Mouse (Mus musculus): ENCODE data around the gene Hist1h2an. TPM values are rescaled to one million over a fixed set of nuclear protein-coding genes. Genes with fewer than 3 reads are reported as not detected.
A peak's percentile ranks its signal among the peaks of the same experiment; 100 is the strongest.
"Not testable (repeated sequence)": the region's sequence is repeated elsewhere in the genome, so short reads cannot be mapped to it uniquely, and the experiment has no call there.

Gene Hist1h2an
- total RNA-seq, 2 experiments from 2014 or later: 82.7 to 102 TPM

GRCm38 (mm10) chr13:21783734-21784161, 3.3 kb downstream of the Hist1h2an start:
- DNase-seq (ENCODE audit: low spot score in 2 of 2): no peak

GRCm38 (mm10) chr13:21783255-21783617, 3.8 kb downstream of the Hist1h2an start, which contains the start of gene Hist1h3i:
TSS of gene Hist1h3i (minus strand) at chr13:21783370.
- DNase-seq (ENCODE audit: low spot score in 2 of 2): peak in 1 of 2 experiments; percentile 39

GRCm38 (mm10) chr13:21782361-21783254, 4.4 kb downstream of the Hist1h2an start:
- not testable (repeated sequence) for DNase-seq (ENCODE audit: low spot score in 2 of 2)

- DNase-seq (ENCODE audit: low spot score in 2 of 2): no peak
These were observed 5.4 kb downstream of the Hist1h2an start for GRCm38 (mm10) chr13:21781639-21782038.

GRCm38 (mm10) chr13:21781021-21781555, 5.9 kb downstream of the Hist1h2an start:
- no peak for DNase-seq (ENCODE audit: low spot score in 2 of 2)

GRCm38 (mm10) chr13:21779767-21780731, 7.0 kb downstream of the Hist1h2an start, which contains the start of gene Hist1h1b:
TSS of gene Hist1h1b (minus strand) at chr13:21780625.
- DNase-seq (ENCODE audit: low spot score in 2 of 2): peak in 1 of 2 experiments; percentile 58

GRCm38 (mm10) chr13:21778814-21779766, 7.9 kb downstream of the Hist1h2an start:
- peak in 1 of 2 experiments; percentile 60 for DNase-seq (ENCODE audit: low spot score in 2 of 2)

- no peak for DNase-seq (ENCODE audit: low spot score in 2 of 2)
These were observed 31.3 kb downstream of the Hist1h2an start for GRCm38 (mm10) chr13:21755707-21756106.

- not testable (repeated sequence) for DNase-seq (ENCODE audit: low spot score in 2 of 2)
These were observed 32.6 kb downstream of the Hist1h2an start for GRCm38 (mm10) chr13:21754294-21755001.

- DNase-seq (ENCODE audit: low spot score in 2 of 2): peak in 1 of 2 experiments; percentile 46
These were observed 33.3 kb downstream of the Hist1h2an start, which contains the start of the genes Hist1h2ak and Hist1h2bn for GRCm38 (mm10) chr13:21753524-21754285. TSS of gene Hist1h2ak (minus strand) at chr13:21753827. TSS of gene Hist1h2bn (plus strand) at chr13:21754123.

- no peak for DNase-seq (ENCODE audit: low spot score in 2 of 2)
These were observed 33.9 kb downstream of the Hist1h2an start for GRCm38 (mm10) chr13:21753051-21753523.

GRCm38 (mm10) chr13:21752356-21752755, 34.7 kb downstream of the Hist1h2an start:
- DNase-seq (ENCODE audit: low spot score in 2 of 2): no peak

- no peak for DNase-seq (ENCODE audit: low spot score in 2 of 2)
These were observed 35.2 kb downstream of the Hist1h2an start for GRCm38 (mm10) chr13:21751827-21752226.

- DNase-seq (ENCODE audit: low spot score in 2 of 2): no peak
These were observed 35.6 kb downstream of the Hist1h2an start for GRCm38 (mm10) chr13:21751417-21751816.

- DNase-seq (ENCODE audit: low spot score in 2 of 2): peak; percentile 79 to 91
These were observed 36.6 kb downstream of the Hist1h2an start, which contains the start of gene Hist1h4k for GRCm38 (mm10) chr13:21750159-21751017. TSS of gene Hist1h4k (minus strand) at chr13:21750505.

- DNase-seq (ENCODE audit: low spot score in 2 of 2): no peak
These were observed 37.4 kb downstream of the Hist1h2an start for GRCm38 (mm10) chr13:21749387-21750158.
